Mouse (Mus musculus): ENCODE results near the gene Gm20388. TPM values are rescaled to one million over a fixed set of nuclear protein-coding genes. Genes with fewer than 3 reads are reported as not detected.

The Gm20388 gene
- polyA plus RNA-seq, 1 experiment from 2014 or later = not detected

GRCm38 (mm10) chr8:123137645-123138077 is 3227.0 kb downstream of the Gm20388 start:
- Histone ChIP-seq H3K9ac (ENCODE audit: low read length) (no peak overlapping the region; the same call in 1 of the 2 replicates), H3K27ac (replicated peaks) (peak overlapping the region; percentile 81), H3K9me3 (ENCODE audit: control insufficient read depth, low read length) (no peaks in the 10 kb centered on the region), H3K27me3 (ENCODE audit: control insufficient read depth, insufficient read depth, low read length) (no peaks in the 10 kb centered on the region), H3K4me1 (replicated peaks; ENCODE audit: control insufficient read depth, insufficient read depth) (peaks cover 7% of the 10 kb centered on the region; the same call in 1 of the 2 replicates), H3K36me3 (ENCODE audit: control insufficient read depth, insufficient read depth, low read length) (no peaks in the 10 kb centered on the region), H3K4me2 (replicated peaks; ENCODE audit: low read depth) (no peak overlapping the region), H3K4me3 (ENCODE audit: low read depth, low read length) (no peak overlapping the region)
- TF ChIP-seq EP300 (optimal IDR thresholded peaks at IDR 0.05) (no peak), CTCF (IDR thresholded peaks at IDR 0.05; ENCODE audit: low read depth) (no peak)
- ATAC-seq (ENCODE audit: low FRiP score, low TSS enrichment) (peak; percentile 80), DNase-seq (ENCODE audit: low spot score) (peak; percentile 67)
- WGBS = 9% methylated on average over 2 of the region's 2 CpGs

- no peak for TF ChIP-seq EP300 (optimal IDR thresholded peaks at IDR 0.05)
- no peak for TF ChIP-seq CTCF (IDR thresholded peaks at IDR 0.05; ENCODE audit: low read depth)
- Histone ChIP-seq H3K4me2 (replicated peaks; ENCODE audit: low read depth) (no peak overlapping the region), H3K27me3 (ENCODE audit: control insufficient read depth, insufficient read depth, low read length) (no peaks in the 10 kb centered on the region), H3K4me1 (replicated peaks; ENCODE audit: control insufficient read depth, insufficient read depth) (peaks cover 9% of the 10 kb centered on the region; the same call in 1 of the 2 replicates), H3K9me3 (ENCODE audit: control insufficient read depth, low read length) (no peaks in the 10 kb centered on the region), H3K27ac (replicated peaks) (peak overlapping the region; percentile 81), H3K36me3 (ENCODE audit: control insufficient read depth, insufficient read depth, low read length) (no peaks in the 10 kb centered on the region), H3K4me3 (ENCODE audit: low read depth, low read length) (no peak overlapping the region), H3K9ac (ENCODE audit: low read length) (no peak overlapping the region)
- WGBS = 59% methylated on average over 4 of the region's 4 CpGs
- DNase-seq (ENCODE audit: low spot score) (no peak), ATAC-seq (ENCODE audit: low FRiP score, low TSS enrichment) (no peak)
Measured at GRCm38 (mm10) chr8:123138741-123139140, 3228.1 kb downstream of the Gm20388 start.

DNA sequence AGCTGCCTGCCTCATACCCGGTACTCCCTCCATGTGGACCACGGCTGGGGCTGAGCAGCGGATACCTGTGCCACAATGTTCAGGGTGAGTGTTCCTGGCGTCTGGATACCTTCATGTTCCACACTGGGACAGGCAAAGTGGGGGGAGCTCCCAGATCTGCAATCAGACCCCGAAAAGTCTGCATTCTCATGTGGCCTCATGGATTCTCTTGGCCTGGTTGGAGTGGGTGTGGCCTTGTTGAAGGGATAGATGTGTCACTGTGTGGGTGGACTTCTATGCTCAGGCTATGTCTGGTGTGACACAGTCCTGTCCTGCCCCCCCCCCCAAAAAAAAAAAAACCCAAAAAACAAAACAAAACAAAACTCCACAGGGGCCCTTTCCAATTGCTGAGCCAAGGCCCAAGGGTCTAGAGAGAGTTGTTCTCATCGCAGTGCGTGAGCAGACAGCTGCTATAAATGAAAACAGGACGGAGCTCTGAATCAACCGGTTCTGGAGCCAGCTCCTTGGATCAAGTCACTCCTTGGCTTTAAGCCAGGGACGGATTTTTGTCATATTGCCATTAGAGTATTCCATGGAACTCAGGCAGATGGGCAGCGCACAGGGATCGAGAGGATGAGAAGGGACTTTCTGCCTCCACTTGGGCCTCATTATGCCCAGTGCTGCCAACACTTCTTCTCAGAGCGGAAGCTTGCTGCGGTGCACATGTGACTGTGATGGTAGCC is 3231.3 kb downstream of the Gm20388 start:
- Histone ChIP-seq H3K9me3 (ENCODE audit: control insufficient read depth, low read length) (no peaks in the 10 kb centered on the region), H3K36me3 (ENCODE audit: control insufficient read depth, insufficient read depth, low read length) (no peaks in the 10 kb centered on the region), H3K9ac (ENCODE audit: low read length) (no peak overlapping the region), H3K4me3 (ENCODE audit: low read depth, low read length) (no peak overlapping the region), H3K4me2 (replicated peaks; ENCODE audit: low read depth) (no peak overlapping the region), H3K4me1 (replicated peaks; ENCODE audit: control insufficient read depth, insufficient read depth) (peaks cover 9% of the 10 kb centered on the region; the same call in 1 of the 2 replicates), H3K27ac (replicated peaks) (peak overlapping the region; percentile 84), H3K27me3 (ENCODE audit: control insufficient read depth, insufficient read depth, low read length) (no peaks in the 10 kb centered on the region)
- DNase-seq (ENCODE audit: low spot score) (peak; percentile 45), ATAC-seq (ENCODE audit: low FRiP score, low TSS enrichment) (peak; percentile 39; the same call in 1 of the 2 replicates)
- TF ChIP-seq CTCF (IDR thresholded peaks at IDR 0.05; ENCODE audit: low read depth) = no peak
- no peak for TF ChIP-seq EP300 (optimal IDR thresholded peaks at IDR 0.05)
- WGBS = 48% methylated on average over 14 of the region's 14 CpGs

DNA sequence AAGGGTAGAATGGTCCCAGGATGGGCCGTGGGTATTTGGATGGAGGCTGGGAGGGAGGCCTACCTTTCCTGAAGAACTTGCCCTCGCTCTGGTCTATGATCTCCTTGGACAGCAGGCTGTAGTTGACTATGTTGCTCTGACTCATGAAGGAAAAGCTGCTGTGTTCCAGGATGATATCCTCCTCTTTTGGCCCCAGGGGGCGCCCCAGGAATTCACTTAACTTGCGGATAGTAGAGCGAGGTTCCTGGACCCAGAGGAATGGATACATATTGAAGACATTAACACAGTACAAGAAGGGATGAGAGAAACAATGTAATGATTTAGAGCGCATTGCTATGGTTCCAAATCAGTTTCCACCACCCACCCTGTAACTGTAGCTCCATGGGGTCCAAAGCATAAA is 3234.6 kb downstream of the Gm20388 start:
- 50% methylated on average over 6 of the region's 6 CpGs for WGBS
- ATAC-seq (ENCODE audit: low FRiP score, low TSS enrichment) = no peak

GRCm38 (mm10) chr8:123146390-123146789 is 3235.7 kb downstream of the Gm20388 start:
- Histone ChIP-seq H3K4me3 (ENCODE audit: low read depth, low read length) (no peak overlapping the region), H3K4me2 (replicated peaks; ENCODE audit: low read depth) (no peak overlapping the region), H3K9me3 (ENCODE audit: control insufficient read depth, low read length) (no peaks in the 10 kb centered on the region), H3K27ac (replicated peaks) (peak overlapping the region; percentile 84), H3K9ac (ENCODE audit: low read length) (no peak overlapping the region; the same call in 1 of the 2 replicates), H3K4me1 (replicated peaks; ENCODE audit: control insufficient read depth, insufficient read depth) (0 out of 2 replicates have a peak, but pooled peaks cover 5% of the 10 kb centered on the region), H3K27me3 (ENCODE audit: control insufficient read depth, insufficient read depth, low read length) (no peaks in the 10 kb centered on the region), H3K36me3 (ENCODE audit: control insufficient read depth, insufficient read depth, low read length) (no peaks in the 10 kb centered on the region)
- ATAC-seq (ENCODE audit: low FRiP score, low TSS enrichment) (no peak), DNase-seq (ENCODE audit: low spot score) (no peak)
- WGBS = 40% methylated on average over 7 of the region's 7 CpGs
- TF ChIP-seq CTCF (IDR thresholded peaks at IDR 0.05; ENCODE audit: low read depth) (peak; percentile 33; the same call in 1 of the 2 replicates), EP300 (optimal IDR thresholded peaks at IDR 0.05) (no peak)

More for the DNA sequence above, 3234.6 kb downstream of the Gm20388 start:
- H3K27me3 ChIP-seq (ENCODE audit: control insufficient read depth, insufficient read depth, low read length) = no peaks in the 10 kb centered on the region
- peak; percentile 73 for TF ChIP-seq CTCF (IDR thresholded peaks at IDR 0.05; ENCODE audit: low read depth)
- no peak for TF ChIP-seq EP300 (optimal IDR thresholded peaks at IDR 0.05)
- no peak overlapping the region for H3K4me2 ChIP-seq (replicated peaks; ENCODE audit: low read depth)
- no peak overlapping the region for H3K4me3 ChIP-seq (ENCODE audit: low read depth, low read length)
- H3K9me3 ChIP-seq (ENCODE audit: control insufficient read depth, low read length) = no peaks in the 10 kb centered on the region
- H3K36me3 ChIP-seq (ENCODE audit: control insufficient read depth, insufficient read depth, low read length) = no peaks in the 10 kb centered on the region
- peak; percentile 55 for DNase-seq (ENCODE audit: low spot score)
- H3K9ac ChIP-seq (ENCODE audit: low read length) = no peak overlapping the region
- no peak overlapping the region; the same call in 1 of the 2 replicates for H3K27ac ChIP-seq (replicated peaks)
- 0 out of 2 replicates have a peak, but pooled peaks cover 5% of the 10 kb centered on the region for H3K4me1 ChIP-seq (replicated peaks; ENCODE audit: control insufficient read depth, insufficient read depth)

GRCm38 (mm10) chr8:123150737-123151171 is 3240.1 kb downstream of the Gm20388 start:
- WGBS = 25% methylated on average over 9 of the region's 9 CpGs
- H3K4me1 ChIP-seq (replicated peaks; ENCODE audit: control insufficient read depth, insufficient read depth) = no peaks in the 10 kb centered on the region
- H3K36me3 ChIP-seq (ENCODE audit: control insufficient read depth, insufficient read depth, low read length) = no peaks in the 10 kb centered on the region
- H3K4me3 ChIP-seq (ENCODE audit: low read depth, low read length) = no peak overlapping the region
- H3K27ac ChIP-seq (replicated peaks) = no peak overlapping the region; the same call in 1 of the 2 replicates
- no peaks in the 10 kb centered on the region for H3K9me3 ChIP-seq (ENCODE audit: control insufficient read depth, low read length)
- H3K9ac ChIP-seq (ENCODE audit: low read length) = no peak overlapping the region
- H3K27me3 ChIP-seq (ENCODE audit: control insufficient read depth, insufficient read depth, low read length) = no peaks in the 10 kb centered on the region
- DNase-seq (ENCODE audit: low spot score) (no peak), ATAC-seq (ENCODE audit: low FRiP score, low TSS enrichment) (no peak; the same call in 1 of the 2 replicates)
- TF ChIP-seq CTCF (IDR thresholded peaks at IDR 0.05; ENCODE audit: low read depth) = no peak
- TF ChIP-seq EP300 (optimal IDR thresholded peaks at IDR 0.05) = no peak
- no peak overlapping the region for H3K4me2 ChIP-seq (replicated peaks; ENCODE audit: low read depth)
